Mouse (Mus musculus): Measurements from ENCODE around the gene Cyb5d1.
"Not testable (repeated sequence)": the region's sequence is repeated elsewhere in the genome, so short reads cannot be mapped to it uniquely, and the experiment has no call there.

- TF ChIP-seq CTCF, EP300 (IDR thresholded peaks at IDR 0.05; ENCODE audit: low read depth): not testable (repeated sequence)
Observed at GRCm38 (mm10) chr11:69395235-69395633, at the start of gene Cyb5d1, which contains the start of gene Naa38.

Data from liver, embryonic 14.5 days (tissue).